Mouse (Mus musculus) B cell, adult 2 months (primary cell): ENCODE measurements around the gene Gm19426.

Experiments
- DNase-seq, 2 experiments: peaks; one replicate each; pipeline ENCODE4 v3.0.0; 2022

Gm19426 gene

DNA sequence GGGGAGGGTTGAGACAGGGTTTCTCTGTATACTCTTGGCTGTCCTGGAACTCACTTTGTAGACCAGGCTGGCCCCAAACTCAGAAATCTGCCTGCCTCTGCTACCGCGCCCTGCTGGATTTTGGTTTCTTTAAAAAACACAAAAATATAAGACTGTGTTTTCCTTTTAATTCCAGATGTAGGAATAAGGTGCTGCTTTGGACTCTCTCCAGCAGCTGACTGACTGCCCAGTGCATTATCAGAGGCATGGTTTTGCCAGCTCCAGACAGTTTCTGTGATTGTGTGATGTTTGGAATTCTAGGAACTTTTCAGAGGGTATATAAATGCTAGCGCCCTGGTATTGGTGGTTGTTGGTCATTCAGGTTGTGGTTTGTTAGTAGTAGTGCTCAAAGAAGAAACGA, 26.1 kb downstream of the Gm19426 start:
- no peak for DNase-seq

DNA sequence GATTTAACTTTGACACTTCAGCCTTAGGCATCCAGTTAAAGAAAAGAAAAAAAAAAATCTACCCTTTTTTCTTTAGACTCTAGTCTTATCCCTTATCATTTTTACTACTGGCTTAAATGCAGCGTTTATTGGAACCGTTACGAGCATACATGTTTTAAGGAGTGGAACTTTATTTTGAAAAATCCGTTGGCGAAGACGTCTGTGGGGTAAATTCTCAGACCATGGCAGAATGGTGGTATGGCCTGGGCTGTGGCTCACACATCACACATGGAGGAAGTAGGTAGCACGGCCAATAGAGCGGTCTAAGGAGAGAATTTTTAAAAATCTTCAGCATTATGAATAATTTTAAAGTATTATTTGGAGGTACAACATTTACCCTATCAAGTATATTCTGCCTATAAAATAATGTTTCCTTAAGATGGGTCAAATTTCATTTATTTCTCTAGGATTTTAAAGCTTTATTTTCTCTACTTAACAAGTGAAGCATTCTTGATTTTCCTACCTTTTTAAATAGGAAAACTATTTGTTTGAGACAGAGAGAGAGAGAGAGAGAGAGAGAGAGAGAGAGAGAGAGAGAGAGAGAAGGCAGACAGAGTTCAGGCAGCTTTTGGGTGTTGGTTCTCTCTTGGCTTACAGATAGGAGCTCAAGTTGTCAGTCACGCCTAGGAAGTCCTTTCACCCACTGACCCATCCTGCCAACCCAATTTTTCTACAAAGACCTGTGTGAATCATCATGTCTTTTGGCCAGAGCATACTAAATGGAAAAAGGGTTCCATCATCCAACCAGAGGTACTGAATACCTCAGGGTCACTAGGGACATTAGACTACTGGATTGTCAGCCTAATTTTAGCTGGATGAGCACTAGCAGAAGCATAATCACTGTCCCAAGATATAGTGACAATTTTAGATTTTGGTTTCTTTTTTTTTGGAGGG, 26.8 kb downstream of the Gm19426 start:
- peak; percentile 15 to 22 for DNase-seq

DNA sequence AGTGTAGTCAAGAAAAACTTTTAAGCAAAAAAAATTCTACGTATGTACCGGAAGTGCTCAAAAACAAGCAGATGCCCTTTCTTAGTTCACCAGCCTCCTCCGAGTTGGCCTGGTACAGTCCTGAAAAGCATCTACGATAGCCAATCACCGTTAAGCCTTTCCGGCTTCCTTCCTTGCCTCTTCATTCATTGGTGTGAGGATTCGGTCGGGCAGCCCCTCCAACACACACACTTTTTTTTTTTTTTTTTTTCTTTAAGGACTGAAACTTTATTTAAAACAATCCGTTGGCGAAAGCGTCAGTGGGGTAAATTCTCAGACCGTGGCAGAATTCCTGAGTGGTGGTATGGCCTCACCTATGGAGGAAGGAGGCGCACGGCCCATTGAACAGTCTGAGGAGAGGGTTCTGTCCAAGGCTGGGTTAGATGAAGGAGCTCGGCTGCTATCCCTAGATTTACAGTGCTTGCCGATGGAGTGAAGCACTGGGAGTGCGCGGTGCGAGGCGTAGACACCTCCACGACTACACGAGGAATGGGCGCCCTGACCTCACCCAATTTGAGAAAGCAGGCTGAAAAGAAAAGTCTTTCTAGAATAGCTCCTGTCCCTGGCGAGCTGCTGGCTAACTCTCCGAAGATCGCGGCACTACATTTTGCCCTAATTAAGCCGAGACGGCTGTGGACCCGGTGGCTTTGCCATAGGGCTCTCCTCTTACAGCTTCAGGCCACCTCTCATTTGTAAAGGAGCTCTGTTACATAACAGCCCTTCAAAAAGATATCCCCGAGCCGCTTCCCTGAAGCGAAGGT, 27.7 kb downstream of the Gm19426 start:
- peak in 1 of 2 experiments; percentile 73 for DNase-seq

GRCm38 (mm10) chr2:84714811-84715561, 28.5 kb downstream of the Gm19426 start, which contains the start of gene Zdhhc5:
Gene Zdhhc5, minus strand, starts transcription at chr2:84715180.
- DNase-seq: peak; percentile 99 to 100

DNA sequence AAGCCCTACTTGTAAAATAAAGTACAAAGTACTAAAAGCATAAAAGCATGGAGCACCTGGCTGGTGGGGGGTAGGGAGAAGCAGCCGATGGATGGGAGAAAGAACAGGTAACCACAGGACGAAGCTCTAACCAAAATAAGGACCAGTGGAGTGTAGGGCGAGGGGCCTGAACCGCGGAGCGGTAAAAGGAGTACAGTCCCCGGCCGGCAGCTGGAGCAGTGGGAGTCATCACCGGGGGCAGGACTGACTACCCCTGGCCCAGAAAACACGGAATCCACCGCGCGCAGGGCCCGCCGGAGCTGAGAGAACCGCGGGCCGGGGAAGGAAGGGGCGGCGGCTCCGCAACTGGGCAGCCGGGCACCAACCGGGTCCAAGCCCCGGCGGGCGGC, 29.0 kb downstream of the Gm19426 start:
- no peak for DNase-seq

DNA sequence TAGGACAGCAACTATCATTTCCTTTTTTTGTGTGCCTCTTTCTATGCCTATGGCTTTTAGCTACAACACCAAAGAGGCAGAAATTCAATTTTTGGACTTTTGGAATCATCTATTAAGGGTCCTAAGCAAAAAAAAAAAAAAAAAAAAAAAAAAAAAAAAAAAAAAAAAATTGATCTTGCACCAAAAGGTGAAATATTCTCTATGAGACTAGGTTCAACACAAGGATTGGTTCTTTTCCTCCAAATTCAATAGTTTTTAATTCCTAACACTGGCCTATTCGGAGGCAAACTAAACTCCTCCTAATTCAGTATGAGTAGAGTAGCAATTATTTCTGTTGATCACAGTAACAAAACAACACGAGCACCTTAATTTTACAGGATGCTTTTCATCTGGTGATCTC, 31.6 kb downstream of the Gm19426 start:
- DNase-seq: no peak

GRCm38 (mm10) chr2:84707523-84707922, 35.9 kb downstream of the Gm19426 start:
- no peak for DNase-seq

DNA sequence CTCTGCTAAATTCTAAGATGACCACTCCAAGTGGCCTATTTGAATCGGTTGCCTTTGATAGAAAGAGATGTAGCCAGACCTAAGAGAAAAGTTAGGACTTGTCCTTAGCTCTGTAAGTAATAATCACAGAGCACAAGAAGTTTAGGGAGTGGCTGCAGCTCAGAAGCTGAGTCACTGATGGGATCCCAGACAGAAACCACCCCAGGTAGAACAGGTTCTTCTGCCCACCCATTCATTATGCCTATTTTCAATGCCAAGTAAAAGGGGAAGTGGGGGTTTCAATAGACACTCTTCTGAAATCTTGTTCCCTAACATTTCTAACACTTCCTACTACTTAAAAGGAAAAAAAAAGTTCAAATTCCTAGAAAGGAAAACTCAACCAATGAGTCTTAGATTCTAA, 38.2 kb downstream of the Gm19426 start:
- no peak for DNase-seq

DNA sequence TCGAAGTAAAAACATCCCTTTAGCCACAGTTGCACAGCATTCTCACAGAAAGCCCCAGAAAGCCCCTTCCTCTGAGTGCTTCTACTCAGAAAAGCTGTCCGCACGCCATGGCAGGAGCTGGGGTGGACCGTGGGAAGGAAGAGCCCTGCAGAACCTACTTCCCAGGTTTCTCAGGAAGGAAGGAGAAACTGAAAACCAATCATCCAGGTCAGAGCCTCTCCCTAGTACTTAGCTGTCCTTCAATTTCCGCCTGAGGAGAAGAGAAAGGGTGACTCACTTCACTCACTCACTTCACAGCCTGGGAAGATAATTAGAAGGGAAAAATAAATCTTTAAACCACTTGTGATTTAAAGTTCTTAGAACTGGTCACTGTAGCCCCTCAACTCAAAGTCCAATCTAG, 39.1 kb downstream of the Gm19426 start:
- DNase-seq: no peak

DNA sequence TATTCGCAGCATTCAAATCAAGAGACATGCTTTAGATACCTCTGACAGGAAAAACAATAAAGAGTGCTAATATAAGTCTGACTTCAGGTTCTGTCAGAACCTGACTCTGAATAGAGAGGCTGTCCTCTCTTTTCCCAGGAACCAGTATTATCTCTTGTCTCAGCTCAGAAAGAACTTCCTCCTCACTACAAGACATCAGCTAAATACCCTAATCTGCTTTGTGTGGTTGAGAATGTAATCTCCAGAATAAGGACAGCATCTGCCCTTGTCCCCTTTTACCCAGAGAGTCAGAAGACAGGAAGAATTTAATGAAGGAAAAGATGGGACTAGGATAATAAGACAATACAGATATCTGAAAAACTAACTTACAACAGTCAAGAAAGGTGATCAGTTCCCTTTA, 40.0 kb downstream of the Gm19426 start:
- DNase-seq: no peak

DNA sequence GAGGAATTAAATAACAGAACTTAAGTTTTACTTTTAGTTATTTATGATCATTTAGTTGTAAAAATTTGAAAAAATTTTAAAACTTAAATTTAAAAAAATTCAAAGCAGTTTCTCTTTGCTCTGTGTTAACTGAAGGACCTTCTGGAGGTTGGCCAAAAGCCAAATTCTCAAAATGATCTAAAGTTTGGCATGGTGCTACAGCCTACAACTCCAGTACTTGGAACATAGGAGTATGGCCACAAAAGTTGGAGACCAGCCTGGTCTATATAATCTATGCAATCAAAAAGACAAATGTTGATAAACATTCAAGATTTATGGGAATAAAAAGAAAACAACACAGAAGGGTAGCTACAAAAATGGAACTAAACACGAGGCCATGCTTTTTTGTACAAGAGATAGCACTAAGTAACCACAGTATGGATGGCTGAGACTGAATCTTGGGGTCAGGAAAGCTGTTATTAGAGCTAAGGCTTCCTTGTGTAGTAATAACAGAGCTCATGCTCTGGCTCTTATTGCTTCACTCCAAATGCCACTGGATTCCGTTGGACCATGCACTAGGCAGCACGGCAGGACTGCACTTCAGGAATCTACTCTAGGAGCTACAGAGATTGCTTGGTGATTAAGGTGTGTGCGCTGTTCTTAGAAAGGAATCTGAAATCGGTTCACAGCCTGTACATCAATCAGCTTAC, 48.3 kb downstream of the Gm19426 start:
- DNase-seq: no peak
